Mouse (Mus musculus): ENCODE measurements around the gene Smco4.

DNA sequence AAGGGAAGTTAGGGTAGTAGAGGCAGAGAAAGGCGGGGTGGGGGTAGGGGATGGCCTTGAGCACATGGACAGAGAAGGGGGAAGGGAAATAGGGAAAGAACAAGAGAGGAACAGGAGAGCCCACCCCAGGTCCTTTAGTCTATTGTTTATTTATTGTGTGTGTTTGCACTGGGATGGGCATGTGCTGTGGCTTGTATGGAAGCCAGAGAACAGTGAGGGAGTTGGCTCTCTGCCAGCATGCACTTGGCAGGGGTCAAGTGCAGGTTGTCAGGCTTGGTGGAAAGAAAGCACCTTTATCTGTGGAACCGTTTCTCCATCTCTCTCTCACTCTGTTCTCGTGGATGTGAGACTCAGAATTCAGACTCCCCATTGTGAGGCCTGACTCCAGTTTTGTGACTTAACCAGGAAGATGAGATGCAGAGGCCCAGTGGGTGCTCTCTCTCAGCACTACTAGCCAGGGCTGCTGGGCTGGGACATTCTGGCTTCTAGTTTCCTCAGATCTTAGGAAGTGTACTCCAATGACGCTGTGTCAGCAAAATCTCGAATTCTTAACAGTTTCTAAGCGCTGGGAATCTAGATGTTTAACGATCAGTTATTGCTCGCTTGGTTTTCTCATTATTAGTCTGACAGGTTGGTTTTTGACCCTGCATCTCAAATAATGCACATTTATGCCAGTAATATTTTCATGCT, 36.2 kb downstream of the Smco4 start:
- TF ChIP-seq POLR2A (IDR thresholded peaks at IDR 0.05; ENCODE audit: borderline replicate concordance, extremely low read depth, low read depth, low read length) = no peak
- no peak for TF ChIP-seq CTCF (IDR thresholded peaks at IDR 0.05; ENCODE audit: insufficient read depth, low read length)

All from lung, adult 2 months (tissue).